Mouse (Mus musculus) adrenal gland, adult (tissue): ENCODE data around the gene Ufsp1.

Source experiments
- DNase-seq, 2 experiments: peaks; one replicate each; pipeline ENCODE4 v3.0.0; 2022 to 2023; ENCODE audit warnings: low spot score in 1 of 2; ENCODE audit not compliant: inconsistent age in 2 of 2

Gene Ufsp1

GRCm38 (mm10) chr5:137332857-137333511, 38.6 kb downstream of the Ufsp1 start:
- DNase-seq = no peak

GRCm38 (mm10) chr5:137333512-137334174, 39.2 kb downstream of the Ufsp1 start, which contains the start of gene Slc12a9:
Gene Slc12a9, minus strand, starts transcription at chr5:137333597.
- peak; percentile 95 to 99 for DNase-seq

- no peak for DNase-seq
Measured at GRCm38 (mm10) chr5:137334317-137334716, 39.9 kb downstream of the Ufsp1 start.

GRCm38 (mm10) chr5:137335066-137335465, 40.6 kb downstream of the Ufsp1 start:
- no peak for DNase-seq

- DNase-seq = no peak
Measured at GRCm38 (mm10) chr5:137337190-137337589, 42.8 kb downstream of the Ufsp1 start.

GRCm38 (mm10) chr5:137338256-137338655, 43.8 kb downstream of the Ufsp1 start:
- DNase-seq = peak; percentile 94 to 96

GRCm38 (mm10) chr5:137338663-137339289, 44.3 kb downstream of the Ufsp1 start:
- DNase-seq = peak; percentile 64 to 89

GRCm38 (mm10) chr5:137339290-137339979, 45.0 kb downstream of the Ufsp1 start:
- peak; percentile 74 to 81 for DNase-seq

- no peak for DNase-seq
Measured at GRCm38 (mm10) chr5:137340222-137340621, 45.8 kb downstream of the Ufsp1 start.

- no peak for DNase-seq
Measured at GRCm38 (mm10) chr5:137342407-137343012, 48.1 kb downstream of the Ufsp1 start.

GRCm38 (mm10) chr5:137343412-137343811, 49.0 kb downstream of the Ufsp1 start:
- DNase-seq = no peak

- DNase-seq = no peak
Measured at GRCm38 (mm10) chr5:137343869-137344268, 49.4 kb downstream of the Ufsp1 start.
